Mouse (Mus musculus): ENCODE measurements around the gene Macf1.
"Not testable (repeated sequence)": the region's sequence is repeated elsewhere in the genome, so short reads cannot be mapped to it uniquely, and the experiment has no call there.

Gene Macf1

DNA sequence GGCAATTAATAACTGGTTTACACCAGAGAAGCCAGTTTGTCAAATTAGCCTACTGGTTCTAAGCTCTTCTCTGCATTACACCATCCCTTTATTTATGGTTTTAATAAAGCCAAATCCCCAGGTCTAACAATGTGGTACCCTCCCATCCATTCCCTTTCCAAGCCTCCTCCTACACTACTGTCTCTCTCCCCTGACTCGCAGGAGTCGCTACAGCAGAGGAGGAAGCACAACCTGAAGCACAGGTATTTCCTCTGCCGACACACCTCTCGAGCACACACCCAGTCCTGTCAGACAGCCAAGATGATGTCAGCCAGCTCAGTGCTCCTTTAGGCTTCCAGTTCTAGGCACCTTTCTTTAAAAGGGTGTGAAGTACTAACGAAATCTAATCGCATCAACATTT is 47.0 kb downstream of the Macf1 start:
- in situ Hi-C loops (cut with MseI, MboI) = no loop called here

GRCm38 (mm10) chr4:123635428-123635827 is 48.7 kb downstream of the Macf1 start:
- in situ Hi-C loops (cut with MseI, MboI) = no loop called here

- in situ Hi-C loops (cut with MseI, MboI) = no loop called here
These were observed 49.7 kb downstream of the Macf1 start for GRCm38 (mm10) chr4:123634436-123634835.

- in situ Hi-C loops (cut with MseI, MboI) = no loop called here
These were observed 50.3 kb downstream of the Macf1 start for GRCm38 (mm10) chr4:123633874-123634273.

DNA sequence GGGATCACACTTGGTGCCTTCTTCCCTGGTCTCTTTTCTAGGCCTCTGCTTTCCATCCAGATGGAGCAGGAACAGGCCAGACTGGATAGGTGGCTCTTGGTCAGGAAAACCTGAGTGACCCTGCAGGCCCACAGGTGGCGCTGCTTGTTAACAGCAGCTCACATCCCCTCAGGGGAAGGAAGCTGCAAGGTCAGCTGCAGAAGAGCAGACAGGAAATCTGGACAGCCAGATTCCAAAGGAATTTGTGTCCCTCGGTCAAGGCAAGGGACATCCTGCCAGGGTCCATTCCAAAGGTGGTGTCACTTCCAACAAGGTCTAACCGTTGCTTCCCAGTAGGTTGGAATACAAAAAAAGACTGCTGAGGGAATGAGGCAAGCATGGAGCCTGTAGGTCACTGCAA is 50.8 kb downstream of the Macf1 start:
- in situ Hi-C loops (cut with MseI, MboI) = no loop called here

DNA sequence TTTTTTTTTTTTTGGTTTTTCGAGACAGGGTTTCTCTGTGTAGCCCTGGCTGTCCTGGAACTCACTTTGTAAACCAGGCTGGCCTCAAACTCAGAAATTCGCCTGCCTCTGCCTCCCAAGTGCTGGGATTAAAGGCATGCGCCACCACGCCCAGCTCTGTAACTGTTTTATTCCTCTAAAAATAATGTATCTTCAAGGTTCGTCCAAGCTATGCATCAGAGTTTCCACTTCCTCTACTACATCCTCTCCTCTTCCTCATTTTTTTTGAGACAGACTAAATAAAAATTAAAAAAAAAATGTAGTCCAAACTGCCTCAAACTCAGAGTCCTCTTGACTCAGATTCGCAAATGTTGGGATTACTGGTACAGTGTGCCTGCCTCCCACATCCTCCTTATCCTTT is 52.0 kb downstream of the Macf1 start:
- in situ Hi-C loops (cut with MseI, MboI) = not testable (repeated sequence)

GRCm38 (mm10) chr4:123631654-123632053 is 52.5 kb downstream of the Macf1 start:
- in situ Hi-C loops (cut with MseI, MboI) = no loop called here

GRCm38 (mm10) chr4:123627683-123628082 is 56.5 kb downstream of the Macf1 start:
- in situ Hi-C loops (cut with MseI, MboI) = no loop called here

DNA sequence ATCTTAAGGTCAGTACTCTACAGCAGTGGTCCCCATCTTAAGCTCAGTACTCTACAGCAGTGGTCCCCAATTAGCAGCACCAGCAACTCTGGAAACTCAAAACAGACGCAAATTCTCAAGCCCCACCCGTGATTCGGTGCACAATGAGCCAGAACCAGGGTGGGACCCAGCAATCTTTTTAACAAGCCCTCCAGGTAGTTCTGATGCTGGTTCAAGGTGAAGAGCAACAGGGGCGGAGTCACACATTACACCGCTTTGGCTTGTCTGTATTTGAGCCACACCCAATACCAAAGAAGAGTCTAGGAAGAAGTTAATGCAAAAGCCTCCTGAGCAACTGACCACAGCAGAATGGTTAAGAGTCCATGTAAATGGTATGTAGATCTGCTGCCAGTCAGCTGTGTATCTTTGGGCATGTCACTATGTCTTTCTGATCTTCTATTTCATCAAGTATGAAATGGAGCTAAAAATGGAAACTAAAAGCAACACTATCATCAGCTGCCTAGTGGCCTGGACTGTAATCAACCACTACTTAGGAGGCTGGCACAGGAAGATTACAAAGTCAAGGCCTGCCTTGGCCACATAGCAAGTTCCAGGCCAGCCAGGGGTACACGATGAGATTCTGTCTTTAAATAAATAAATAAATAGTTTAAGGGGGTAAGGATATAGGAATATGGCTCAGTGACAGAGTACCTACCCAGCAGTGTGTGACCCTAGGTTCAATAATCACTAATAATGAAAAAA is 58.7 kb downstream of the Macf1 start:
- in situ Hi-C loops (cut with MseI, MboI) = no loop called here

DNA sequence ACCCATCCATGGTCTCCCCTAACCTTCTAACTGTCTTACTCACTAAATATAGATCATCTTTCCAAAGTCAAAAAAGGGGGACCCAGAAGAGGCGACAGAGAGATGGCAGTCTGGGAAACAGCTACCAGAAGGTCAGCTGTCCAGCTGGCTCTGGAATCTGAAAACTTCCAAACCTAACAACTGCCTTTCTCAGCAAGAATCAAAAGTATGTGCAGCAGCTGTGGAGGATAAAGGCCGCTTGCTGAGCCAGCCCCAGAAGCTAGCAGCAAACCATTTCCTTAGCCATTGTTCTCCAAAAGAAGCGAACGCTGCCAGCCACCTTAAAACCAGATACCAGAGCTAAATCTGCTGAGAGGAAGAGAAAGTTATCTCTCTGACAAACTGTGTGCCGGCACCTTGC is 59.7 kb downstream of the Macf1 start:
- in situ Hi-C loops (cut with MseI, MboI) = no loop called here

DNA sequence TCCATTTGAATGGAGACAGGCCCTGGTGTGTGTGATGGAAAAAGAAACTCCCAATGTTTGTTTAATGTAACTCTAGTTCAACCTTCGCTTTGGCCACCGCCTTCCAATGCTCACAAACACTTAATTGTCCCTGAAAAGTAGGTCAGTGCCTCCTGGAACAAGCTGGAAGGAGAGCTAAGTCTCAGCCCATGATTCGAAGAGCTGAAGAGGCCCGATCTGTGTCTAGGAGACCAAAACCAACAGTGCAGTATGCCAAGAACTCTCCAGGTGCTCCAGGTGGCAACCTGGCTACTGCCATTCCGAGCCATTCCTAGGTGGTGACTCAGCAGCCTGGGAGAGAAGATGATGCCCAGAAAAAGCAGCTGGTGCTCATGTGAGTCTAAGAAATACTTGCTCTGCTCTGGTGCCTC is 60.4 kb downstream of the Macf1 start:
- in situ Hi-C loops (cut with MseI, MboI) = no loop called here

DNA sequence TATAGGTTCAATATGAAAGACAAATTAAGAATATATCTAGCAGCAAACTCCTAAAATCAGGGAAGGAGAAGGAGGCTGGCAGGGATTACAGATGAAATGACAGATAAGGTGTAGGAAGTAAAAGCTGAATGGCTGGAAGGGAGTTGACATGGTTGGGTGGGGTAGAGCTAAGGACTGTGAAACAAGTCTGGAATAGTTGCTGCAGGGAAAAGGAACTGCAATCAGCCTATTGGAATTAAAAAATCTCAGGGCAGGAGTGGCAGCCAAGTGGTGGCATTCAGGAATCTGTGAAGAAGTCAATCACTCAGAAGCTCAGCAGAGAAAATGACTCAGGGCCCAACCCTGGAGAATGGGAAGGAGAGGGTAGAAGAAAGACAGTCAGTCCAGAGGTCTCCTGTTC is 62.4 kb downstream of the Macf1 start:
- in situ Hi-C loops (cut with MseI, MboI) = no loop called here

- in situ Hi-C loops (cut with MseI, MboI) = no loop called here
These were observed 66.3 kb downstream of the Macf1 start for GRCm38 (mm10) chr4:123617727-123618389.

- in situ Hi-C loops (cut with MseI, MboI) = no loop called here
These were observed 67.2 kb downstream of the Macf1 start for GRCm38 (mm10) chr4:123616971-123617370.

GRCm38 (mm10) chr4:123616501-123616900 is 67.7 kb downstream of the Macf1 start:
- in situ Hi-C loops (cut with MseI, MboI) = no loop called here

DNA sequence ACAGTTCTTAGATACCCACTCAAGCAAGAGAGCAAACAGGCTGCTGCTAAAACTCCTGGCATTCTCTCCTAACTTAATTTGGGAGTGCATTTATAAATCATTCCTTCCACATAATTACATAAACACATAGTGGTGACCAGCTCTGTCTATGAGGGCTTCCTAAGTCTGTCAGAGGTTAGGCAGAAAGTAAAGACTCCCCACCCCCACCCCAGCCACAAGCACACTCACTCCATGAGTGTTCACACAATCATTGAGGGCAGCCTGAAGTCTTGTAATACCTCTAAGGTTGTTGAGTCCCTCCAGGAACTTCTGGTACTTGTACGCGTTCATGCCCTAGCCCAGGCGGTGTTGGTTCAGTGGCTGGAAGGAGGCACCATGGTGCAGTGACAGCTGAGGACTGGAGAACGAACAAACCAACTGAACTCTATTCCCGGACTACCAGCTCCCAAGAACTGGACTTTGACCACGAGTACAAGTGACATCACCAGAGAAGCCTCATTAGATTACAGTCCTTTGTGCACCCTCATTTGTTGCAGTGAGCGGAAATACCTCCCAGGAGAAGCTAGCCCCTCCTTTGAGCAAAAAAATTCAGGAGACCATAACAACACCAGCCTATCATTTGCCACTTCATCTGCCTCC is 70.7 kb downstream of the Macf1 start:
- in situ Hi-C loops (cut with MseI, MboI) = no loop called here

GRCm38 (mm10) chr4:123611940-123612339 is 72.2 kb downstream of the Macf1 start:
- in situ Hi-C loops (cut with MseI, MboI) = no loop called here

- in situ Hi-C loops (cut with MseI, MboI) = no loop called here
These were observed 72.9 kb downstream of the Macf1 start for GRCm38 (mm10) chr4:123611241-123611640.

DNA sequence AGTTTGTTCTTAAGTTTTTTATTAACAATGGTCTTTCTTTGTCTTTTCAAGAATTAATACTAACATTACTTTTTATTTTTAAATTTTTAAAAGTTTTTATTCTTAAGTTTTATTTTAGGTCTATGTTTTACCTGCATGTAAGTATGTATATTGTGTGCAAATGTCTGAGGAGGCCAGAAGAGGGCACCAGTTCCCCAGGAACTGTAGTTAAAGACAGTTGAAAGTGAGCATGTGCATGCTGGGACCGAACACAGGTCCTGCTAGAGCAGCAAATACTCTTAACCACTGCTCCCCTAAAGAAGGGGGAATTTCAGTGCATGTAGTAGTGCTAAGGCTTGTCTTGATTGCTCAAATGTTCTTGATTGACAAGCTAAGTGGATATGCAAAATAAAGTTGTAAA is 77.0 kb downstream of the Macf1 start:
- in situ Hi-C loops (cut with MseI, MboI) = loop anchor here (5.0 to 10.0 kb wide), 2 partner anchors 58 to 60 kb away; no protein-coding TSS in a partner anchor

DNA sequence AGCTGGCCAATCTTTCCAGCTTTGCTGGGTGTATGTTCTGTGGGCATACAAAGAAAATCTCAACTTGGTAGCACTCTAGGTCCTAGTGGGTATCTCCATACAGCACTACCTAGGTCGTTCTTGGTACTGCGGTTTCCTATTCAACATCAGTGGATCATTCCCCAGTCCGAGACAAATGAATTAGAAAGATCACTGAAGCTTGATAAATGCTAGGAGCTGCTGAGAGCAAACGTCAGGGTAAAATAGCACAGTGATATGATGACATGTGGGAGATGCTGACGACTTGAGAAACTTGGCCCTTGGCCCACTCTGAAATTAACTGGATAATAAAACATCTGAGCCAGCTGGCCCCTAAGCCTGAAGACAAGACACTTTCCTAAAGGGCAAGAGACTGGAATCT is 78.2 kb downstream of the Macf1 start:
- in situ Hi-C loops (cut with MseI, MboI) = loop anchor here (5.0 to 10.0 kb wide), 2 partner anchors 59 to 61 kb away; no protein-coding TSS in a partner anchor

DNA sequence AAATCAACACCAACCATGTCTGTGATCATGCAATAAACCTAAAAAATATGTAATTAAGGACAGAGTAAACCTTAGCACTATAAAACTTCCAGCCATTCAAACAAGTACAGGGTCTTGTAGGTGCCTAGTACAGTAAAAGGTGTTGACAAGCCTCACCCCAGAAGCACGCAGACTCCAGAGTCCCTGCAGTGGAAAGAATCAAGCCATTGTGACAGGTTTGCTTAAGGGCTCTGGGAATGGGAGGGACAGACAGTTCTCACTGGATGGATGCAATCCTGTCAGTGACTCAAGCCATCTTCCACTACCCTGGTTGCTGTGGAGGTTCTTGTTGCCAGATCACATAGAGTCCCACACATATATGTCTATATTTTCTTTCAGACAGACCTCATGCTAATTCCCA is 78.9 kb downstream of the Macf1 start:
- in situ Hi-C loops (cut with MseI, MboI) = loop anchor here (5.0 to 10.0 kb wide), 2 partner anchors 59 to 62 kb away; no protein-coding TSS in a partner anchor

- in situ Hi-C loops (cut with MseI, MboI) = loop anchor here in 1 of 2 experiments (10.0 kb wide), 1 partner anchor 62 kb away; no protein-coding TSS in a partner anchor
These were observed 81.4 kb downstream of the Macf1 start for GRCm38 (mm10) chr4:123602700-123603261.
